Mouse (Mus musculus) heart, adult 18-20 months (tissue): ENCODE data around the gene Esyt2. TPM values are rescaled to one million over a fixed set of nuclear protein-coding genes. Genes with fewer than 3 reads are reported as not detected.

ENCODE experiments used
- DNase-seq, 2 experiments: peaks; one replicate each; pipeline ENCODE4 v3.0.0; 2021 to 2022; ENCODE audit warnings: mixed read lengths in 1 of 2
- total RNA-seq, 2 experiments: library from RNA; stranded (reverse); gene quantifications; 2 replicates each; pipeline ENCODE4 v1.2.3; 2021

The Esyt2 gene
- total RNA-seq, 2 experiments from 2014 or later, result 23.7 to 31.8 TPM

- DNase-seq, result no peak
Measured at GRCm38 (mm10) chr12:116280149-116280652, 795 bp upstream of the Esyt2 start.

DNA sequence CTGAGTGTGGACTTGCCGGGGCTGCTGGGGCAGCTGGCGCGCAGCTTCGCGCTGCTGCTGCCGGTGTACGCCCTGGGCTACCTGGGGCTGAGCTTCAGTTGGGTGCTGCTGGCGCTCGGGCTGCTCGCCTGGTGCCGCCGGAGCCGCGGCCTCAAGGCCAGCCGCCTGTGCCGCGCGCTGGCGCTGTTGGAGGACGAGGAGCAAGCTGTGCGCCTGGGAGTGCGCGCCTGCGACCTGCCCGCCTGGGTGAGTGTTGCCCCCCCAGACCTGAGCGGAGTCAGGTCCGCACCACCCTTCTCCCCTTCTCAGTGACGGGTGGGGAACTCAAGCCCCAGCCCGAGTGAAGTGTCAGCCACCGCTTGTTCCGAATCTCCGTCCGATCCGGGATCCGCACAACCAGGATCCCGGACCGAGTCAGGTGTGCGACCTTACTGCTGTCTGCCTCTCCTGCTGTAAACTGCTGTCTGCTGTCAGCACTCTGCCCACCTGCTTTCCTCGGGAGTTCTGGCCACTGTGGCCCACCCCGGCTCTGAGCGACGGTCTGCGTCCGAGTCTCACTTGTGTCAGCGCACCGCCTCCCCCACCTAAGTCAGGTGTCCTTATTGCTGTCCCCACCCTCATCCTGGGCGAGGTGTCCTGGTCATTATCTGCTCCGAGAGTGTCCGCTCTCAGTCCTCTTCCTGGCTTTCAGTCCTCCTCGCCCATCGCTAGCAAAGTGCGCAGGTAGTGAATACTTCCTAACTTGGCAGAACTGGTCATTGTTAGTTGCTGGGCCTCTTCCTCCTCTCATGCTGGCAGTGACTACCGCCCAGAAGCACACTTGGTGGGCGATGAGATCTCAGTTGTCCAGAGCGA is 658 bp downstream of the Esyt2 start:
- DNase-seq, result peak; percentile 39 to 60

- DNase-seq, result no peak
Measured at GRCm38 (mm10) chr12:116282856-116283255, 1.9 kb downstream of the Esyt2 start.

GRCm38 (mm10) chr12:116283511-116283910 is 2.5 kb downstream of the Esyt2 start:
- DNase-seq, result no peak

- DNase-seq, result no peak
Measured at GRCm38 (mm10) chr12:116293185-116293584, 12.2 kb downstream of the Esyt2 start.

GRCm38 (mm10) chr12:116293599-116294292 is 12.8 kb downstream of the Esyt2 start:
- peak; percentile 27 to 29 for DNase-seq

DNA sequence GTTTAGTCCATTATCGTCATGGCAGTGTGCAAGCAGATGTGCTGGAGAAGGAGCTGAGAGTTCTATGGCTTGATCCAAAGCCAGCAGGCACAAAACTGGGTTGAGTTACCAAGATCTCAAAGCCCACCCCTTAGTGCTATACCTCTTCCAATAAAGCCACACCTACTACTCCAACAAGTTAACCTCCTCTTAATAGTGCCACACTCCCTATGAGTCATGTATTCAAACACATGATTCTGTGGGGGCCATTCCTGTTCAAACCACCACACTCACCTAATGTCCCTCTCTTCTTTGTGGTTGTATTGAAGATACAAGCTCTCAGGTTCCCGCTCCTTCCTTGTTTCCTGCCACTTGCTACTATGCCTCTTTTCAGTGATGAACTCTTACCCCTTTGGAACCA is 18.9 kb downstream of the Esyt2 start:
- no peak for DNase-seq

GRCm38 (mm10) chr12:116302181-116302580 is 21.2 kb downstream of the Esyt2 start:
- DNase-seq, result no peak

DNA sequence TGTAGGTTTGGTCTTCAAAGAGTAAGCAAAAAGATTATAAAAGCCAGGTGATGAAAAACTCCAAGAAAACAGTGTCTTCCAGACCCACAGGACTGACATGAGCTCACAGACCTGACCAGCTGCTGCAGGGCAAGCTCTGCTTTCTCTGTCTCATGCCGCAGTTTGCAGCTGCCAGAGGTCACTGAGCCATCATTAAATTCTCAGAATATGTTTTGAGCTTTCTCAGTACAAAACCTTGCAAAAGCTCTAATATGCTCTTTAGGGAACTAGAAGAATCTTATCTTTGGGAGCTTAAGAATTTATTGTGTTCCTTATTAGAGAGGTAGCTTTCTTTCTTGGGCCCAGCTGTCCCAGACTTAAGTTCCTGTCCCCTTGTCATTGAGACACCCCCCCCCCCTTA is 25.0 kb downstream of the Esyt2 start:
- DNase-seq, result peak in 1 of 2 experiments; percentile 40

DNA sequence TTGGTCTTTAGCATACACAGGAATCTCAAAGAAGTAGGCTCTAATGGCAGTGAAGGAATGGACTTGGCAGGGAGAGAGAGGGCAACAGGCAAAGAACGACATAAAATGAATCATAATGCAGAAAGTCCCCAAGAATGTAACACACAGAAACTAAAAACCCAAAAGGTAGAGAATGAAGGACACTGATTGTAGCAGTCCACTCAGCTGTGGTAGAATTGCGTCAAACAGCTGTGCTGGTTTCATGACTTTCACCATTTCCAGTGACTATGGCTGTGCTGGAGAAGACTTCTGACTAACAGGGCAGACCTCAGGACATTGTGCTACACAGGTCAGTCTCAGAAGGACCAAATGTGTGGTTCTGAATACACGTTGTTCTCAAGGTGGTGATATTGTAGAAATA is 26.9 kb downstream of the Esyt2 start:
- no peak for DNase-seq

DNA sequence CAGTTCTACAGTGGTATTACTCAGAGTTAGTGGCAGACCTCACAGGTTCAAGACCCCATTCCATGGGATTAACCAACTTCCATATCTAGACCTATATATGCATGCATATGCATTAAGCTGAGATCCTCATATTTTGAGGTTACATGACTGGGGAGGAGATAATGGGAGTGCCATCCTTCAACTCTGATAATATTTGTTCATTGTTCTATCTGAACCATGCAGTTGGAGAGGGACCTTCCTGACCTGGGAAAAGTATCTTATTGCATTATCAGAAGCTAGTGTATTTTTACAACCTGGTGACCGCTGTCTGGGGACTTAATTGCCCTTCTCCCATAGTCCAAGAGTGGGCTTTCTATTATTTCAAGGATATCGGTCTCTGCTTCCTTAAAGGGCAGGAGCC is 27.6 kb downstream of the Esyt2 start:
- DNase-seq, result no peak

DNA sequence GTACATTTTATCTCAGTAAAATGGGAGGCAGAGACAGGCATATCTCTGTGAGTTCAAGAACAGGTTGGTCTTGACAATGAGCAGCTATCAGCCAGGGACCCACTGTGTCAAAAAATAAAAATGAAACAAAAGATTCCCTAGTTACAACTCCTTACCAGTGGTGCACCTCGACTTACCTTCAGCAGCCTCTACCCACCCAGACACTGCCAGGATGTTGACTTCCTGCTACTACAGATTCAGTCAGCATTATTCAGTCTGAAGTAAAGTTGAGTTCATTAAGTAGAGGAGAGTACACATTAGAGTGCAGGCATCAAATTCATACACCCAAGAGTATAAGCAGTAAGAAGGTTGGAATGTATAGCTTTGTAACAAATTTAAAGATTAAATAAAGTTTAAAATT is 32.8 kb downstream of the Esyt2 start:
- no peak for DNase-seq

- no peak for DNase-seq
Measured at GRCm38 (mm10) chr12:116315498-116315897, 34.5 kb downstream of the Esyt2 start.

DNA sequence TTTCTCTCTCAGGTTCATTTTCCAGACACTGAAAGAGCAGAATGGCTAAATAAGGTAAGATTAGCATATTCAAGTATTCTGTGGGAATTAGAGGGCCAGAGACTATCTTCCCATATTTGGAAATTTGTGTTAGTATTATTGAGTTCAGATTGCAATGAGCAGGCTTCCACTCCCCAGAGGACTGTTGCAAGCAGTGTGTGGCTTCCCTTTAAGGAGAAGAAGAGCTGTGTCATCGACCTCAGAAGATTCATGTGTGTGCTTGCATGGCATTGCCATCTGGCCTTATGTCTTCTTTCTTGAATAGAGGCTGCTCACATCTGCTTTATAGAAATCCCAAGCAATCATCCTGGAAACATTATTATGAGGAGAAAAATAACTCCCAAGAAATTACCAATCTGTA is 36.8 kb downstream of the Esyt2 start:
- DNase-seq, result no peak

GRCm38 (mm10) chr12:116325545-116325944 is 44.5 kb downstream of the Esyt2 start:
- peak; percentile 40 to 47 for DNase-seq

DNA sequence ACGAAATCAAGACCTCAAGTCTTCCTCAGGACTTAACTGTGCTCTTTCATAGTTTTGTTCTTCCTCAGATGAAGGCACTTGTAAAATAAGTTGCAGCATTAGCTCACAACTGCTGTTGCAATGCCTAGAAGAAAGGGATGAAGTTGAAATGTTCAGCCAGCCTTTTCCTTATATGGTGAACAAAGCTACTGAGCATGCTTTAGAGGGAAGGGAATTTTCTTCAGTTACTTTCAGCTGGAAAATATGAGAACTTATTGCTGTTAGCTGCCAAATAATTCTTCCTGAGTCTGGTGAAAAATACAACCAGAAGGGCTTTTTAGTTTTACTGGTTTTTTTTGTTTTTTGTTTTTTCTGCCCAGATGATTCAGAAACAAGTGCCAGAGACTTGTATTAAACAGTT is 45.2 kb downstream of the Esyt2 start:
- peak; percentile 28 to 42 for DNase-seq

DNA sequence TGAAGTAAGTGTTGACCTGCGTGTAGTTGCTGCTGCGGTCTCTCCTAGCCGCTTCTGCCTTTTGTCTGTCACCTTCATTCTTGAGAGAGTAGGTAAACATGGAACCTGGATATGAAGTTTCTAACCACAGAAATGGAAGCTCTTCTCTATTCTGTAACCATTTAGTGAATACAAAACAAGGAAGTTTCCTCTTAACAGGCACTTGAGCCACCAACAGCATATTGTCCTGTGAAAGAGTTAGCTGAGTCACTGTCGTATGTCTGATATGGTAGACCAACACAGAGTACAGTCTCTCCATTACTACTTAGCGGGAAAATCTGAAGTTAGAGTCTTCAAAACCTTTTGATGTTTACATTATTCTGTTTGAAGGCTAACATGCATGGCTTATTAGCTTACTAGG is 53.3 kb downstream of the Esyt2 start:
- DNase-seq, result no peak

DNA sequence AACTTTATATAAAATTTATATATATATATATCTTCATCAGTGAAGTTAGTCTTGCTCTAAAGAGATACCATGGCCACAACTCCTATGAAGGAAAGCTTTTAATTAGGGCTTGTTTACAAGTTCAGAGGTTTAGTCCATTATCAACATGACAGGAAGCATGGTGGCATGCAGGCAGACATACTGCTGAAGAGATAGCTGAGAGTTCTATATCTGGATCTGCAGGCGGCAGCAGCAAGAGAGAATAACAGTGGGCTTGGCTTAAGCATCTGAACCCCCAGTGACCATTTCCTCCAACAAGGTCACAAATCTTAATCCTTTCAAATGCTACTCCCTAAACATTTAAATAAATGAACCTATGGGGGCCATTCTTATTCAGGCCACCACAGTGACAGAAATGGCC is 59.2 kb downstream of the Esyt2 start:
- DNase-seq, result no peak

- no peak for DNase-seq
Measured at GRCm38 (mm10) chr12:116348755-116349286, 67.8 kb downstream of the Esyt2 start.

GRCm38 (mm10) chr12:116349376-116349775 is 68.4 kb downstream of the Esyt2 start:
- DNase-seq, result no peak

DNA sequence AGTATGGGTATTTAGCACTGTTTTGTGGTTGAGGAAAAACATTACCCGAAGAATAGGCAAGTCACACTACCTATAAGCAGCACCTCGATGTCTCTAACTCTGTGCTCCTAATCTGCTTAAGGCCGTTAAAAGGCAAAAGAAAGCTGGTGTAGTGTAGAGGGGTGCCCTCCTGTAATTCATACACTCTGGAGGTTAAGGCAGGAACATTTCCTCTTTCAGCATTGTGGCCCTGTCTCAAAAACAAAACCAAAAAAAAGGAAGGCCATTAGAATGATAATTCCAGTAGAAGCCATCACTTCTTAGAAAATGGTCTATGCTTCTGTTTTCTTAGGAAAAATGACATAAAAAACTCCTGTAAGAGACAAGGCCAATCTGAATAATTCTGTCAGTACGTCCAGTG is 70.0 kb downstream of the Esyt2 start:
- no peak for DNase-seq

DNA sequence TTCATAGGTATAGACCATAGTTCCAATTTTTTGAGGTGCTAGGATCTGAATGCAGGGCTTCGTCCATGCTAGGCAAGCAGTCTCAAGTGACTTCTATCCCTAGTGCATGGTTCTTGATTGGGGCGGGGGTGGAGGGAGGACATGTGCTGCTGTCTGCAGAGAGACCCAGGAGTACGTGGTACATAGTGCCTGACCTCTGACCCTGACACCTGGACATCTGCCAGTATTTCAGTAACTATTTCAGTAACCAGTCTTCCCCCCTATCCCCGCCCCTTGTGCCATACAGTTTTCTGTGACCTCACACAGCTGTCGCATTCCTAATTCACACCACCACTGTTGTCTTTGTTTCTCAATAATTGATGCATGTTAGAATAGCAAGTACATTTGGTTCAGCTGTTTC is 71.4 kb downstream of the Esyt2 start:
- DNase-seq, result no peak

GRCm38 (mm10) chr12:116354694-116355093 is 73.7 kb downstream of the Esyt2 start:
- DNase-seq, result no peak
